Mouse (Mus musculus) C2C12 (cell line): ENCODE data around the gene Nwd2. TPM values are rescaled to one million over a fixed set of nuclear protein-coding genes. Genes with fewer than 3 reads are reported as not detected.

ENCODE experiments used
- H3K27me3 ChIP-seq: one replicate; pipeline ENCODE4 v1.6.1; 2011; ENCODE audit not compliant: control insufficient read depth, insufficient read depth, insufficient read length
- H3K36me3 ChIP-seq: one replicate; pipeline ENCODE4 v1.6.1; 2011; ENCODE audit not compliant: control insufficient read depth, insufficient read depth
- H3K4me3 ChIP-seq: one replicate; pipeline ENCODE4 v1.5.1; 2011; ENCODE audit warnings: mild to moderate bottlenecking, control low read depth; ENCODE audit not compliant: poor library complexity, insufficient read depth, severe bottlenecking
- H3K79me2 ChIP-seq: one replicate; pipeline ENCODE4 v1.6.1; 2011; ENCODE audit not compliant: control insufficient read depth, insufficient read depth
- H3K79me3 ChIP-seq: one replicate; pipeline ENCODE4 v1.6.1; 2011; ENCODE audit warnings: low read depth, control low read depth
- H3ac ChIP-seq: one replicate; pipeline ENCODE3; 2011; ENCODE audit warnings: low read depth; ENCODE audit not compliant: control insufficient read depth, insufficient read length
- CEBPB ChIP-seq: IDR thresholded peaks from one replicate; pipeline ENCODE4 v1.6.1; 2011; ENCODE audit warnings: low read depth, mild to moderate bottlenecking, control low read depth, moderate library complexity
- CTCF ChIP-seq: IDR thresholded peaks from one replicate; pipeline ENCODE4 v1.5.1; 2011; ENCODE audit not compliant: control insufficient read depth, insufficient read depth, insufficient read length
- FOSL1 ChIP-seq: IDR thresholded peaks from one replicate; pipeline ENCODE4 v1.8.0; 2011; ENCODE audit warnings: mild to moderate bottlenecking, low read length; ENCODE audit not compliant: poor library complexity, insufficient read depth, severe bottlenecking
- MAX ChIP-seq: IDR thresholded peaks from one replicate; pipeline ENCODE4 v1.6.1; 2011; ENCODE audit warnings: mild to moderate bottlenecking, control low read depth
- MYOD1 ChIP-seq: IDR thresholded peaks from one replicate; pipeline ENCODE4 v1.6.1; 2011; ENCODE audit warnings: low read depth; ENCODE audit not compliant: control insufficient read depth, insufficient read length
- MYOG ChIP-seq: IDR thresholded peaks from one replicate; pipeline ENCODE4 v1.6.1; 2011; ENCODE audit not compliant: control insufficient read depth, insufficient read length; ENCODE audit errors: extremely low read depth
- USF1 ChIP-seq: IDR thresholded peaks from one replicate; pipeline ENCODE4 v1.6.1; 2011; ENCODE audit warnings: low read depth, mild to moderate bottlenecking, control low read depth, moderate library complexity
- polyA plus RNA-seq: library from polyadenylated mRNA; unstranded; fragments of >200 nt; fragmentation: generic; extraction: Trizol; gene quantifications from one replicate; pipeline ENCODE4 v1.2.1, GENCODE M21; 2012; ENCODE audit warnings: missing spikeins

The Nwd2 gene
- polyA plus RNA-seq, 1 experiment: not detected

GRCm38 (mm10) chr5:63825881-63826280 lies 177.0 kb downstream of the Nwd2 start:
- Histone ChIP-seq H3ac (no peak overlapping the region), H3K36me3 (no peaks in the 10 kb centered on the region), H3K79me2 (no peaks in the 10 kb centered on the region), H3K4me3 (no peak overlapping the region), H3K79me3 (no peaks in the 10 kb centered on the region), H3K27me3 (no peaks in the 10 kb centered on the region)
- TF ChIP-seq CTCF (no peak), MYOG (no peak), FOSL1 (no peak), USF1 (no peak), MYOD1 (no peak)

GRCm38 (mm10) chr5:63827006-63827405 lies 178.1 kb downstream of the Nwd2 start:
- Histone ChIP-seq H3K79me2 (no peaks in the 10 kb centered on the region), H3K36me3 (no peaks in the 10 kb centered on the region), H3K4me3 (no peak overlapping the region), H3K79me3 (no peaks in the 10 kb centered on the region), H3K27me3 (no peaks in the 10 kb centered on the region), H3ac (no peak overlapping the region)
- TF ChIP-seq MYOG (no peak), CEBPB (no peak), MAX (no peak), MYOD1 (no peak), FOSL1 (no peak), USF1 (no peak), CTCF (no peak)

- no peaks in the 10 kb centered on the region for H3K36me3 ChIP-seq
- no peaks in the 10 kb centered on the region for H3K79me3 ChIP-seq
- H3K27me3 ChIP-seq: no peaks in the 10 kb centered on the region
- H3K4me3 ChIP-seq: no peak overlapping the region
- H3K79me2 ChIP-seq: no peaks in the 10 kb centered on the region
- TF ChIP-seq MYOD1 (no peak), MYOG (no peak), USF1 (no peak), MAX (no peak), FOSL1 (no peak), CTCF (no peak), CEBPB (no peak)
- no peak overlapping the region for H3ac ChIP-seq
Observed at GRCm38 (mm10) chr5:63827415-63828053, 178.6 kb downstream of the Nwd2 start.

- Histone ChIP-seq H3K79me3 (no peaks in the 10 kb centered on the region), H3K4me3 (no peak overlapping the region), H3ac (no peak overlapping the region), H3K27me3 (no peaks in the 10 kb centered on the region), H3K79me2 (no peaks in the 10 kb centered on the region), H3K36me3 (no peaks in the 10 kb centered on the region)
- no peak for TF ChIP-seq USF1
- TF ChIP-seq MYOD1: no peak
- TF ChIP-seq FOSL1: no peak
- no peak for TF ChIP-seq MYOG
- TF ChIP-seq CTCF: no peak
- TF ChIP-seq MAX: no peak
- no peak for TF ChIP-seq CEBPB
Observed at GRCm38 (mm10) chr5:63828380-63829185, 179.7 kb downstream of the Nwd2 start.

- Histone ChIP-seq H3ac (no peak overlapping the region), H3K79me2 (no peaks in the 10 kb centered on the region), H3K36me3 (no peaks in the 10 kb centered on the region), H3K79me3 (no peaks in the 10 kb centered on the region), H3K27me3 (no peaks in the 10 kb centered on the region), H3K4me3 (no peak overlapping the region)
- no peak for TF ChIP-seq MAX
- no peak for TF ChIP-seq CEBPB
- no peak for TF ChIP-seq CTCF
- TF ChIP-seq MYOG: no peak
- no peak for TF ChIP-seq MYOD1
- TF ChIP-seq USF1: no peak
- TF ChIP-seq FOSL1: no peak
Observed at GRCm38 (mm10) chr5:63831054-63831453, 182.2 kb downstream of the Nwd2 start.

GRCm38 (mm10) chr5:63833955-63834354 lies 185.1 kb downstream of the Nwd2 start:
- TF ChIP-seq MYOG (no peak), CTCF (no peak), USF1 (no peak), MAX (no peak), FOSL1 (no peak), MYOD1 (no peak), CEBPB (no peak)
- no peaks in the 10 kb centered on the region for H3K36me3 ChIP-seq
- no peak overlapping the region for H3ac ChIP-seq
- no peaks in the 10 kb centered on the region for H3K79me3 ChIP-seq
- no peaks in the 10 kb centered on the region for H3K27me3 ChIP-seq
- H3K79me2 ChIP-seq: no peaks in the 10 kb centered on the region
- no peak overlapping the region for H3K4me3 ChIP-seq
